In genomic region chr16:43557385-43557784, GRCm38 (mm10) we compare ENCODE assay signal across 14 mouse cellular contexts.
DNase-seq lines count a peak whose midpoint lies in the region; ATAC-seq lines count a peak whose summit lies in the region.
"Had no signal": no experiment of that assay in that cellular context is flagged by ENCODE, and none has a peak within 500 bp of the region (broad histone marks: within the 10 kb centered on the region; RNA-seq: fewer than 3 reads in every experiment).

No protein-coding gene starts in this region.

- no peaks in the 10 kb centered on the region for H3K27me3 ChIP-seq in heart, embryonic 10.5 days (ENCODE audit: insufficient read depth, poor library complexity, severe bottlenecking)
- H3K27me3 ChIP-seq in forebrain, embryonic 15.5 days, result no peaks in the 10 kb centered on the region
- no peaks in the 10 kb centered on the region for H3K27me3 ChIP-seq in midbrain, embryonic 13.5 days
- H3K27me3 ChIP-seq: liver, embryonic 15.5 days had no signal

- no peak overlapping the region for H3K4me2 ChIP-seq in forebrain, embryonic 15.5 days (replicated peaks)
- no peak overlapping the region for H3K4me2 ChIP-seq in midbrain, embryonic 13.5 days (replicated peaks)
- H3K4me2 ChIP-seq: liver, embryonic 15.5 days had no signal

- WGBS in heart, embryonic 10.5 days, result 21% methylated on average over 5 of the region's 5 CpGs
- 44% methylated on average over 5 of the region's 5 CpGs for WGBS in forebrain, embryonic 15.5 days
- 53% methylated on average over 5 of the region's 5 CpGs for WGBS in midbrain, embryonic 13.5 days

- H3K27ac ChIP-seq in heart, embryonic 10.5 days, result peak overlapping the region; percentile 75
- peak overlapping the region; percentile 59 for H3K27ac ChIP-seq in forebrain, embryonic 15.5 days (replicated peaks)
- peak overlapping the region; percentile 45; the same call in 1 of the 2 replicates for H3K27ac ChIP-seq in midbrain, embryonic 13.5 days
- H3K27ac ChIP-seq: liver, embryonic 15.5 days had no signal

- DNase-seq in heart, embryonic 10.5 days (ENCODE audit: low spot score), result no peak
- no peak for DNase-seq in heart, postnatal 25 days (ENCODE audit: low spot score)
- DNase-seq in NIH3T3 (ENCODE audit: low read depth), result peak; percentile 28
- no peak for DNase-seq in spleen, postnatal 10 days (ENCODE audit: low spot score in 2 of 2)
- DNase-seq in urinary bladder, adult 2 months (ENCODE audit: low spot score), result no peak
- DNase-seq: adrenal gland, postnatal 25 days; cerebellum, postnatal 14 days; gastrocnemius, postnatal 14 days; kidney, postnatal 4 days; thymus, adult 18-20 months had no signal

- intact Hi-C loops in heart, postnatal 25 days (cut with DNase I), result no loop called here

- H3K36me3 ChIP-seq in heart, embryonic 10.5 days, result no peaks in the 10 kb centered on the region
- no peaks in the 10 kb centered on the region for H3K36me3 ChIP-seq in forebrain, embryonic 15.5 days
- H3K36me3 ChIP-seq in midbrain, embryonic 13.5 days, result no peaks in the 10 kb centered on the region
- H3K36me3 ChIP-seq: liver, embryonic 15.5 days had no signal

- no peak for ATAC-seq in forebrain, embryonic 15.5 days (replicated peaks)
- 0 out of 2 replicates have a peak, but pooled peaks have one; percentile 37 for ATAC-seq in midbrain, embryonic 13.5 days
- ATAC-seq: intestine, postnatal 0 days had no signal

- peaks cover 37% of the 10 kb centered on the region for H3K4me1 ChIP-seq in heart, embryonic 10.5 days
- H3K4me1 ChIP-seq in forebrain, embryonic 15.5 days, result peaks cover 15% of the 10 kb centered on the region
- peaks cover 13% of the 10 kb centered on the region; the same call in 1 of the 2 replicates for H3K4me1 ChIP-seq in midbrain, embryonic 13.5 days (replicated peaks)
- H3K4me1 ChIP-seq: liver, embryonic 15.5 days had no signal

- peak overlapping the region; percentile 32; the same call in 1 of the 2 replicates for H3K4me3 ChIP-seq in heart, embryonic 10.5 days
- no peak overlapping the region for H3K4me3 ChIP-seq in forebrain, embryonic 15.5 days
- no peak overlapping the region for H3K4me3 ChIP-seq in midbrain, embryonic 13.5 days (replicated peaks)
- H3K4me3 ChIP-seq: liver, embryonic 15.5 days had no signal

- H3K9ac ChIP-seq in forebrain, embryonic 15.5 days (replicated peaks), result no peak overlapping the region
- H3K9ac ChIP-seq in midbrain, embryonic 13.5 days (replicated peaks), result 0 out of 2 replicates have a peak overlapping the region, but pooled peaks have one; percentile 19
- H3K9ac ChIP-seq: liver, embryonic 15.5 days had no signal

- H3K9me3 ChIP-seq in heart, embryonic 10.5 days, result no peaks in the 10 kb centered on the region
- H3K9me3 ChIP-seq in forebrain, embryonic 15.5 days, result no peaks in the 10 kb centered on the region
- H3K9me3 ChIP-seq in midbrain, embryonic 13.5 days, result no peaks in the 10 kb centered on the region
- H3K9me3 ChIP-seq: liver, embryonic 15.5 days had no signal
